Mouse (Mus musculus) 3134 (cell line): ENCODE data around the gene Taok3.

ENCODE experiments used
- DNase-seq: peaks from one replicate; pipeline ENCODE4 v3.0.0-alpha.2; 2011; ENCODE audit warnings: low spot score; ENCODE audit not compliant: insufficient read length; ENCODE audit errors: extremely low read depth

Taok3 gene

DNA sequence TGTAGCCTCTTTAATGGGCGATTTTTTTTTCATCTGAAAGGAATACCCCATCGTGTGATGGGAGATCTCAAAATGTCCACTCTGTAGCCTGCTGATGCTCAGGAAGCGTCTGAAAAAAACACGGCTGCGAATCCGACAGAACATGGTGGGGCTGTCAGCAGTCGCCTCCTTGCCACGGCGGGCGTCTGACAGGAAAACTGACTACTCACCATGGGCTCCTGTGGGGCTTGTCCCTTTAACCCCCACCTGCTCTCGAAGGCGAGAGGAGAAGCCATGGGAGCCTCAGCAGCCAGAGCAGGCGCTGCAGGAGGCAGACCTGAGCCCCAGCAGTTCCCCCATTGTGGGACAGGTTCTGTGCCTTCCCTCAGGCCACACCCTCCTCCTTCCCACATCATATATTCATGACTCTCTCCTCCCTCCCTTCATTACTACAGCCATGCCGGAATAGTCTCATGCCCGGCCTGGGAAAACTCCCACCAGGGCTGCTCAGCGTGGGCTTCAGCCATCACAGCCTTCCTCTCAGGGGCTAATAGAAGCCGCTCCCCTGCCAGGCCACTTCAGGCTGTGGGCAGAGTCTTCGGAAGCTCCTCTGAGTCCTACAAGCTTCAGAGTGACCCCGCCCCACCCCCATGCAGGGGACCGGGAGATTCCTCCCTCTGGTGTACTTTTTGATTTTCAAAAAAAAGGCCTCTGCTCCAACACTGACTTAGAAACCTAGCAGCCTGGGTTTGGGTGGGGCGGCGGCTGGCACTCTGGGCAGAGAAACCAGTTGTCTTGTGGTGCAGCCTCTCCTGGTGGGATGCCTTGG lies 122.9 kb downstream of the Taok3 start:
- no peak for DNase-seq

DNA sequence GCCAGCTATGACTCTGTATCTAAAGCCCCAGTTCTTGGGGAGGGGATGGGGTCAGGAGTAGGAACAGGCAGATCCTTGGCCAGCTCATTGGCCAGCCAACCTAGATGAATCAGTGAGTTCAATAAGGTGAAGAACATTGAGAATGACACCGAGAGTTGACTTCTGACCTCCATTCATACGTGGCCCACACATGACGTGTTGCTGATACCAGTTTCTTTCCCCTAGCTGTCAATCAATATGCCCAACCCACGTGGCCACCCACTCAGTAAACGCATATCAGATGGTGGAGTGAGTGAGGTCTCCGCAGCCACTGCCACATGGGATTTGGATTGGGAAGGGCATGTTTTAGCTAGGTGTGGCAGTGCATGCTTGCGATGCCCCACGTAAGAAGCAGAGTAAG lies 125.2 kb downstream of the Taok3 start:
- DNase-seq = no peak

- no peak for DNase-seq
Observed at GRCm38 (mm10) chr5:117248351-117248750, 128.4 kb downstream of the Taok3 start.

DNA sequence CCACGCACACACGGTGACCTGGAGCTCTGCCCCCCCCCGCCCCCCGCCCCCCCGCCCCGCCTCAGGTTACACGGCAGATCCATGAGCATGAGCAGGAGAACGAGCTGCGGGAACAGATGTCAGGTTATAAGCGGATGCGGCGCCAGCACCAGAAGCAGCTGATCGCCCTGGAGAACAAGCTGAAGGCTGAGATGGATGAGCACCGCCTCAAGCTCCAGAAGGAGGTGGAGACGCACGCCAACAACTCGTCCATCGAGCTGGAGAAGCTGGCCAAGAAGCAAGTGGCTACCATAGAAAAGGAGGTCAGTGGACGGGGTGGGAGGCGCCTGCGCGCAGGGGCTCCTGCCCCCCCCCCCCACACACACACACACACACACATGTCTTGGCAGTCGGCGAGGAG lies 130.9 kb downstream of the Taok3 start:
- DNase-seq = no peak

DNA sequence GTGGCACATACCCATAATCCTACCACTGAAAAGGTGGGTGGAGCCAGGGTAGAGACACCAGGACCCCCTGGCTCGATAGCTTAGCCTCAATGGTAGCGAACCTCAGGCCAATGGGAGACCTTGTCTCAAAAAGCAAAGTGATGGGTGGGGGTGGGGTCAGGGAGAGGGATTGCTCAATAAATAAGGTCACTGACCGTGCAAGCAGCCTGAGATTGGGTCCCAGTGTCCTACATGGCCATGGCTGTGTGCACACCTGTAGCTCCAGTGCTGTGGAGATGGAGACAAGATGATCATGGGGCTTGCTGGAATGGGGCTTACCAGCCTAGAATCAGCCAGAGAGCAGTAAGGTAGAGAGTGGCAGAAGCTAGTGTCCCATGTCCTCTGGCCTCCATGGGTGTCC lies 131.8 kb downstream of the Taok3 start:
- no peak for DNase-seq

DNA sequence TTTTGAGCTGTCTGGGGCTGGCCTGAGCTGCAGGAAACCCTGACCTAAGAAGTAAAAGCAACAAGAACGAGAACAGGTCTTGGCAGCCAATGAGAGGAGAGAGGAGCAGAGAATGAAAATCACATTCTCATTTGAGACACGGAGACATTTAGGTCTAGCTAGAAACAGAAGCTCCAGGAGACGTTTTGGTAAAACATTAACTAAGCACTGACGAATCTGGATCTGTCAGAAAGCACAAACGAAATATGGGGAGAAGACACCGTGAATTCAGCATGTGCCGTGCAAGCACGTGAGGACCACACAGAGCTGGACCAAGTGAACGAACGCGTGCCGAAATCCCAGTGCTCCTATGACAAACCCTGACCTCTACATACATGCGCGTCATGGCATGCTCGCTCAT lies 138.3 kb downstream of the Taok3 start:
- no peak for DNase-seq

DNA sequence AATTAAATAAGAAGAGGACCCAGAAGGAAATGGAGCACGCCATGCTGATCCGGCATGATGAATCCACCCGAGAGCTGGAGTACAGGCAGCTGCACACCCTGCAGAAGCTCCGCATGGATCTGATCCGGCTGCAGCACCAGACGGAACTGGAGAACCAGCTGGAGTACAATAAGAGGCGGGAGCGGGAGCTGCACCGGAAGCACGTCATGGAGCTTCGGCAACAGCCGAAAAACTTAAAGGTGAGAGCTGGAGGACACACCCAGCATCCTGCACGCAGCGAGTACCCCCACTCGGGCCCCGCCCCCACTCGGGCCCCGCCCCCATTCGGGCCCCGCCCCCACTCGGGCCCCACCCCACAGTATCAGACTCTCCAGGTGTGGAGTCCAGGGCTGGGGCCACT lies 143.6 kb downstream of the Taok3 start:
- no peak for DNase-seq

DNA sequence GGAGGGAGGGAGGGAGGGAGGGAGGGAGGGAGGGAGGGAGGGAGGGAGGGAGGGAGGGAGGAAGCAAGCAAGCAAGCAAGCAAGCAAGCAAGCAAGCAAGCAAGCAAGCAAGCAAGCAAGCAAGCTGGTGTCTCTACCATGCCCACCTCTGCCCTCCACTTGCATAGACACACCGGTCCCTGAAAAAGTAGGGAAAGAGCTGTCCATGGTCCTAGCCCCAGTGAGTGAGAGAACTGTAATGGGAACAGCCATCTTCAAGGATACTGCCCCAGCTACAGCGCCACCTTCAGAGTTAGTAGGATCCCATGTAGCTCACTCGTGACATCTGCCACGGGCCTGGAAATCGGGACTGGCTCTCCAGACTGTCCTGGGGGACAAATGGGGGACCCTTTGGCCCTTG lies 144.8 kb downstream of the Taok3 start:
- no peak for DNase-seq

GRCm38 (mm10) chr5:117267913-117268312 lies 148.0 kb downstream of the Taok3 start:
- DNase-seq = no peak

GRCm38 (mm10) chr5:117268749-117269148 lies 148.8 kb downstream of the Taok3 start:
- DNase-seq = no peak

DNA sequence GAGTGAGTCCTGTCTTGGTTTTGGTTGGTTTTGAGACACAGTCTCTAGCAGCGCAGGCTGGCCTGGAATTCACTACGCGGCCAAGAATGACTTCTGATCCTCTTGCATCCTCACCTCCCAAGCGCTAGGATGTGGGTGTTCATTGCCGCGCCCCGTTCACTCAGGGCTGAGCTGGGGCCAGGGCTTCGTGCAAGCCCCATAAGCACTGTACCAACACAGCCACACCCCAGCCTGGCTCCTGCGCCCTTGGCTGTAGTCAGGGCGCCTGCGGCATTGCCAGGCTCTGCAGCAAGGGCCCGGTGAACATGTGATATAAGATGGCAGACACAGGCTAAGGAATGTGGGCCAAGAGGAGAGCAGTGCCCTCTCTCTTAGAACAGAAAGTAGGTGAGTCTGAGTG lies 149.5 kb downstream of the Taok3 start:
- no peak for DNase-seq

- no peak for DNase-seq
Observed at GRCm38 (mm10) chr5:117271945-117272344, 152.0 kb downstream of the Taok3 start.

- no peak for DNase-seq
Observed at GRCm38 (mm10) chr5:117274817-117275216, 154.9 kb downstream of the Taok3 start.

GRCm38 (mm10) chr5:117277784-117278183 lies 157.9 kb downstream of the Taok3 start:
- no peak for DNase-seq

DNA sequence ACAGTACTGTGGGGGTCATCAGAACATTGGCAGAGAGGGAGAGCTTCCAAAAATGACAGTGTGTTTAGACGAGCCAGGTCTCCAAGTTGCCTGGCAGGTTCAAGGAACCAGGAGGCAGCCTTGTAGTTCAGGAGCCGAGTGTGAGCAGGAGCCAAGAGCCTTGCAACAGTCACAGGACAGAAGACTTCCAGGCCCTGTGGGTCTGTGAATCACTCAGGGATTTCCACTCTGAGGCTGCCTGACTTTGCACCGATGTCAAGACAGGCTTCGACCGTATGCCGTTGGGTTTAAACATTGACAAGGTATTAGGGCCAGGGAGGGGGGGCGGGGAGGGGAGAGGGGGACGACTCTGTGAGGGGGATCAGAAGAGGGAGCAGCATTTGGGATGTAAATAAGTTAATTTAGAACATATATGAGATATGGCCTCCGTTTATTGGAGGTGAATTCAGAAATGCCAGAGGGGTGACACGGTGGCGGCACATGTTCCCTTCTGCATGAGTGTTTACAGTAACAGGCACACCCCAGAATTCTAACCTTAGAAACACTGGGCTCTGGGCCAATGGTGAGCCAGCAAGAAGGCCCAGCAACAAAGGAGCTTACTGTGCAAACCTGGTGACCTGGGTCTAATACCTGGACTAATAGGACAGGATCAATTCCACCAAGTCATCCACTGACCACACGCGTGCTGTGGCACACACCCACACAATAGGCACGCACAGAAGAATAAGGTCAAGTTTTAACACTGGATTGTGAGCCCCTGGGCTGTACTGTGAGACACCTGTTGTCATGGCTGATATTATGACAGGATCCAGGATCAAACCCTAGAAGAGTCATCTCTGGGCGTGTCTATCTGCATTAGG lies 159.1 kb downstream of the Taok3 start:
- DNase-seq = no peak

DNA sequence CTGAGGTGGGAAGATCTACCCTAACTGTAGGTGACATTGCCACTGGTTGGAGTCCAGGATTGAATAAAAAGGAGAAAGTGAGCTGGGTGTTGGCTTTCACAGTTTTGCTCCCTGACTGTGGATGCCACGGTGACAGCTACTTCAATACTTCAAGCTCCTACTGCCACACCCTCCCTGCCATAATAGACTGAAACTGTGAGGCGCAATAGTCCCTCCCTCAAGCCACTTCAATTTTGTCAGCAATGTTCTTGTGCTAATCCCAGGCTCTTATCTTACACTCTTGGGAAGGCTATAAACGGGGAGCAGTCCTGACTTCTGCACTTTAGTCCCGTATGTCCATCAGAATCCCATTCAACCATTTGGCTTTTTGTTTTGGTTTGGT lies 159.7 kb downstream of the Taok3 start:
- DNase-seq = no peak

DNA sequence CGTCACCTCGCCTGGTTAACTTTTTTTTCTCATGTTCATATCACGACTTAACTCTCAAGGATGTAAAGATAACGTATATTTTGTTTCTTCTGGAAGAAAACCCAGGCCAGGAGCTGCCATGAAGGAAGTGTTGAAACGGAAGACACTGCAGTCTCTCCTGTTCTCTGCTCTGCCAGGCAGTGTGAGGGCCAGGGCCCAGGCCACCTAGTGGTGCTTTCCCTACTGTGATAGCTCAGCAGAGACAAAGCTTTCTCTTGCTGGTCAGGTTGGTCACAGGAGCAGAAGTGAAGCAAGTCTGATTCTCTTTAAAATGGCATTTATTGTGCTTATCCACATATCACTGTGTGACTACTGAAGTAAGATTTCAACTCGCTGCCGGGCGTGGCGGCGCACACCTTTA lies 161.6 kb downstream of the Taok3 start:
- DNase-seq = no peak

- DNase-seq = no peak
Observed at GRCm38 (mm10) chr5:117282360-117282759, 162.4 kb downstream of the Taok3 start.

GRCm38 (mm10) chr5:117284029-117284428 lies 164.1 kb downstream of the Taok3 start:
- DNase-seq = no peak

GRCm38 (mm10) chr5:117284682-117285081 lies 164.8 kb downstream of the Taok3 start:
- no peak for DNase-seq

DNA sequence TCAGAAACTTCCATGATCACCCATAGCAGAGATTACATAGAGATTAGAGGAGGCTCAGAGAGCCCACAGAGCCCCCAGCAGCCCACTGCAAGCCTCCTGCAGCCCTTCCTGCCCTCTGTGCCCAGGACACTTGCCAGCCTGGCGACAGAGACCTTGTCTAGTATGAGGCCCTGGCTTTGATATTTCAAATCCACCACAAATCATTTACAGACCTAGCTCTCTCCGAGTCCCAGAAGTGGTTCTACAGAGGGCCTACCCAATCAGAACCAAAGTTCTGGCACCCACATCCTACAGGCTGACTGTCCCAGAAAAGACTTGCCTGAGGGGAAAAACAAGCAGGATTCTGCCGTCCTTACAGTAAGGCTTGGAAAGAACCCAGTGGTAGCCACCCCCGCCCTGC lies 165.3 kb downstream of the Taok3 start:
- DNase-seq = no peak

DNA sequence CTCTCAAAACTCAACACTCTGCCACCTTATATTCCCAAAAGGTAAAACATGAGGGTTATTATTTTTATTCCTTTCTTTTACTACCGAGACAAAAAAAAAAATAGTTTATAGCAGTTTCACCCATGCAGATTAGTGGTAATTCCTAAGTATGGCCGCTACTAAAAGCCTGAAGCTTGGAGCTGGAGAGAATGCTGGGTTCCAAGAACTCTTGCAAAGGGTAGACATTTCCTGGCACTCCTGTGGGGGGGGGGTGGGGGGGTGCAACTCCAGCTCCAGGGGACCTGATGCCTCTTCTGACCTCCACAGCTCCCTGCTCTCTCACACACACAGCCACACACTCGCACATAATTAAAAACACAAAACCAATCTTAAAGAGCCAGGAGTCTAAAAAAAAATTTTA lies 166.4 kb downstream of the Taok3 start:
- DNase-seq = no peak
